Comparison of ENCODE assay signal across 16 mouse cellular contexts in the genomic region with DNA sequence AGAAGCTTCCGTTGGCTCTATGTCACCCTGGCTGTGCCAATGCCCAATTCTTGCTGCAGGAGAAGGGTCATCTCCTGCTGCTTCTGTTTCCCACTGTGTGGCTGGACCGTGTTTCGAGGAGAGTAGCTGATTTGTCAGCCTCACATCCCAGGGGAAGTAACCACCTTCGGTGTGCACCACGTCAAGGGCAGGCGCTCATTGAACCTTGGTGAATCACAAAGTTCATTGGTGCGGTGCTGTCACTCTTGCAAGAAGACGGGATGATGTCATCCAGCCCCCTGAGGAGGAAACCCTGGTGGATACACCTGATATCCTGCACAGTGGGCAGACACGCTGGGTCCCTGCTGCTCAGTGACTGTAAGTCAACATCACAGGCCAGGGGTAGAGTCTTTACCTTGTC. TPM values are rescaled to one million over a fixed set of nuclear protein-coding genes. Genes with fewer than 3 reads are reported as not detected.
"Had no signal": no experiment of that assay in that cellular context is flagged by ENCODE, and none has a peak within 500 bp of the region (broad histone marks: within the 10 kb centered on the region; RNA-seq: fewer than 3 reads in every experiment).

No protein-coding gene starts in this region.

RNA-seq across cellular contexts. Expression of gene Gsta2, which starts 12.5 kb away (rescaled TPM):
- polyA plus RNA-seq: macrophage; midbrain, embryonic 11.5 days; midbrain, embryonic 13.5 days; midbrain, embryonic 15.5 days; midbrain, postnatal 0 days; neural tube, embryonic 11.5 days; neural tube, embryonic 13.5 days; neural tube, embryonic 15.5 days; small intestine, adult 2 months had no signal

RNA-seq across cellular contexts. Expression of gene Omt2b, which starts 15.7 kb away (rescaled TPM):
- polyA plus RNA-seq: lung, adult 2 months; lung, embryonic 15.5 days; lung, postnatal 0 days; macrophage; midbrain, embryonic 11.5 days; midbrain, embryonic 13.5 days; midbrain, embryonic 15.5 days; midbrain, postnatal 0 days; myocyte; neural tube, embryonic 11.5 days; neural tube, embryonic 13.5 days; neural tube, embryonic 15.5 days; small intestine, adult 2 months; stomach, embryonic 14.5 days; stomach, embryonic 16.5 days had no signal

RNA-seq across cellular contexts. Expression of gene Dppa5a, which starts 24.9 kb away (rescaled TPM):
- polyA plus RNA-seq: lung, embryonic 15.5 days; macrophage; myocyte; small intestine, adult 2 months; stomach, embryonic 14.5 days had no signal

RNA-seq across cellular contexts. Expression of gene Omt2a, which starts 28.5 kb away (rescaled TPM):
- polyA plus RNA-seq: lung, adult 2 months; lung, embryonic 15.5 days; lung, postnatal 0 days; macrophage; midbrain, embryonic 11.5 days; midbrain, embryonic 13.5 days; midbrain, embryonic 15.5 days; midbrain, postnatal 0 days; myocyte; neural tube, embryonic 11.5 days; neural tube, embryonic 13.5 days; neural tube, embryonic 15.5 days; small intestine, adult 2 months; stomach, embryonic 14.5 days; stomach, embryonic 16.5 days; thymus, postnatal 0 days had no signal

RNA-seq across cellular contexts. Expression of gene Ooep, which starts 35.5 kb away (rescaled TPM):
- polyA plus RNA-seq: macrophage; small intestine, adult 2 months had no signal
